Mouse (Mus musculus) liver, embryonic 11.5 days (tissue): ENCODE measurements around the gene Hipk4. TPM values are rescaled to one million over a fixed set of nuclear protein-coding genes. Genes with fewer than 3 reads are reported as not detected.
A peak's percentile ranks its signal among the peaks of the same experiment; 100 is the strongest.

ENCODE experiments used
- ATAC-seq: fragments of 200-750 bp; cut with Nextera tagmentation; replicated peaks from 2 replicates; pipeline ENCODE4 v1.8.0; 2017; ENCODE audit warnings: moderate number of reproducible peaks, mild to moderate bottlenecking, moderate TSS enrichment, moderate library complexity; ENCODE audit not compliant: low FRiP score
- DNase-seq: peaks from one replicate; pipeline ENCODE4 v3.0.0-alpha.2; 2017; ENCODE audit warnings: low spot score
- H3K27ac ChIP-seq: fragments of 300-500 bp; sonication (generic); 2 replicates; pipeline ENCODE4 v1.5.1; 2014; ENCODE audit warnings: mild to moderate bottlenecking, low read depth, low read length, control low read depth
- H3K27me3 ChIP-seq: fragments of 300-500 bp; sonication (generic); replicated peaks from 2 replicates; pipeline ENCODE4 v1.6.1; 2014; ENCODE audit warnings: low read length, mixed read lengths; ENCODE audit not compliant: control insufficient read depth, insufficient read depth
- H3K36me3 ChIP-seq: fragments of 300-500 bp; sonication (generic); 2 replicates; pipeline ENCODE4 v1.6.1; 2014; ENCODE audit warnings: mild to moderate bottlenecking, low read length, moderate library complexity, mixed read lengths; ENCODE audit not compliant: control insufficient read depth, insufficient read depth
- H3K4me1 ChIP-seq: fragments of 300-500 bp; sonication (generic); replicated peaks from 2 replicates; pipeline ENCODE4 v1.6.1; 2014; ENCODE audit warnings: low read length, mixed read lengths; ENCODE audit not compliant: control insufficient read depth, insufficient read depth
- H3K4me2 ChIP-seq: fragments of 300-500 bp; sonication (generic); 2 replicates; pipeline ENCODE4 v1.6.1; 2014; ENCODE audit warnings: mild to moderate bottlenecking, control low read depth, moderate library complexity
- H3K4me3 ChIP-seq: fragments of 300-500 bp; sonication (generic); 2 replicates; pipeline ENCODE4 v1.5.1; 2014; ENCODE audit warnings: low read depth, low read length, control low read depth
- H3K9ac ChIP-seq: fragments of 300-500 bp; sonication (generic); 2 replicates; pipeline ENCODE4 v1.6.1; 2014; ENCODE audit warnings: low read depth, low read length, control low read depth
- H3K9me3 ChIP-seq: fragments of 300-500 bp; sonication (generic); 2 replicates; pipeline ENCODE4 v1.6.1; 2016; ENCODE audit warnings: low read length, inconsistent platforms, mixed read lengths; ENCODE audit not compliant: control insufficient read depth
- WGBS: fragments of 180-500 bp; shearing (Covaris S2); extraction: QIAGEN DNeasy Blood & Tissue Kit; methylation state at CpG from one replicate; pipeline ENCODE4 v1.1.7; 2014; 5-methylcytosine and 5-hydroxymethylcytosine counted together
- polyA plus RNA-seq: library from polyadenylated mRNA; unstranded; fragments of >200 nt; fragmentation: Nextera tagmentation; extraction: Ambion mirVana; gene quantifications from 2 replicates; pipeline ENCODE4 v1.2.1, GENCODE M21; 2014

Hipk4 gene
- 0.33 and 0.40 TPM in 2 replicates for polyA plus RNA-seq

DNA sequence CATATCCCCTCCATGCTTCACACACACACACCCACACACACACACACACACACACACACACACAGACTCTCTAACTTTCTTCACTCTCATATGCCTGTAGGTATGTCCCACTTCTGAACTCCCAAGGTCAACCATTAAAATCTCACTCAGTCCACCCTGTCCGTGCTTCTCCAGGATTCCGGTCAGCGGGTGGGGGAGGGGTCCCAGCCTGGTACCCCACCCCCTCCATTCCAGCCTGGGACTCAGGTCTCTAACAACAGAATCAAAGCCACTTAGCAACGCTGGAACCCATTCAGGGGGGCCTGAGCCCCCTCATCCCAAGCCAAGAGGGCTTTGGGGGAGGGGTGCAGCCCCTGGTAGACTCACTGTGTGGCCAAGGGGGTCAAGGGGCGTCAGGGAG, at the start of gene Hipk4:
TSS of gene Hipk4 (plus strand) at position 301 of the 400 bp plus-strand sequence.
- H3K9ac ChIP-seq = no peak within 1 kb of the TSS
- H3K4me1 ChIP-seq = peaks cover 7% of the 10 kb centered on the region
- H3K36me3 ChIP-seq = peaks cover under 1% of the 10 kb centered on the region; the same call in 1 of the 2 replicates
- no peak within 1 kb of the TSS for H3K4me2 ChIP-seq
- H3K9me3 ChIP-seq = no peaks in the 10 kb centered on the region
- DNase-seq (no peak), ATAC-seq (no peak)
- no peak within 1 kb of the TSS for H3K27ac ChIP-seq
- WGBS = 60% methylated on average over 5 of the region's 5 CpGs
- no peaks in the 10 kb centered on the region for H3K27me3 ChIP-seq
- no peak within 1 kb of the TSS for H3K4me3 ChIP-seq

- Histone ChIP-seq H3K9me3 (no peaks in the 10 kb centered on the region), H3K4me1 (peaks cover 22% of the 10 kb centered on the region), H3K27ac (peak overlapping the region; percentile 90), H3K36me3 (peaks cover 13% of the 10 kb centered on the region), H3K4me3 (peak overlapping the region; percentile 65), H3K4me2 (peak overlapping the region; percentile 76), H3K27me3 (no peaks in the 10 kb centered on the region), H3K9ac (peak overlapping the region; percentile 80)
- DNase-seq (no peak), ATAC-seq (no peak; the same call in 1 of the 2 replicates)
- WGBS = under 1% methylated on average over 34 of the region's 34 CpGs
Observed at GRCm38 (mm10) chr7:27473835-27474489, 49.1 kb upstream of the Hipk4 start.

- peak overlapping the region; percentile 76 for H3K4me2 ChIP-seq
- peak; percentile 93 for ATAC-seq
- H3K27me3 ChIP-seq = no peaks in the 10 kb centered on the region
- DNase-seq = peak; percentile 97
- no peaks in the 10 kb centered on the region for H3K9me3 ChIP-seq
- peak overlapping the region; percentile 80 for H3K9ac ChIP-seq
- H3K4me1 ChIP-seq = peaks cover 22% of the 10 kb centered on the region
- peak overlapping the region; percentile 90 for H3K27ac ChIP-seq
- WGBS = under 1% methylated on average over 23 of the region's 23 CpGs
- H3K4me3 ChIP-seq = peak overlapping the region; percentile 65
- peaks cover 13% of the 10 kb centered on the region for H3K36me3 ChIP-seq
Observed at GRCm38 (mm10) chr7:27474490-27474954, 48.5 kb upstream of the Hipk4 start.

GRCm38 (mm10) chr7:27475596-27475995, 47.5 kb upstream of the Hipk4 start:
- Histone ChIP-seq H3K4me3 (peak overlapping the region; percentile 65), H3K4me2 (peak overlapping the region; percentile 76), H3K4me1 (peaks cover 29% of the 10 kb centered on the region), H3K27me3 (no peaks in the 10 kb centered on the region), H3K27ac (peak overlapping the region; percentile 60), H3K36me3 (peaks cover 13% of the 10 kb centered on the region), H3K9ac (peak overlapping the region; percentile 43), H3K9me3 (no peaks in the 10 kb centered on the region)
- DNase-seq = no peak
- 91% methylated on average over 2 of the region's 2 CpGs for WGBS
- ATAC-seq = no peak

DNA sequence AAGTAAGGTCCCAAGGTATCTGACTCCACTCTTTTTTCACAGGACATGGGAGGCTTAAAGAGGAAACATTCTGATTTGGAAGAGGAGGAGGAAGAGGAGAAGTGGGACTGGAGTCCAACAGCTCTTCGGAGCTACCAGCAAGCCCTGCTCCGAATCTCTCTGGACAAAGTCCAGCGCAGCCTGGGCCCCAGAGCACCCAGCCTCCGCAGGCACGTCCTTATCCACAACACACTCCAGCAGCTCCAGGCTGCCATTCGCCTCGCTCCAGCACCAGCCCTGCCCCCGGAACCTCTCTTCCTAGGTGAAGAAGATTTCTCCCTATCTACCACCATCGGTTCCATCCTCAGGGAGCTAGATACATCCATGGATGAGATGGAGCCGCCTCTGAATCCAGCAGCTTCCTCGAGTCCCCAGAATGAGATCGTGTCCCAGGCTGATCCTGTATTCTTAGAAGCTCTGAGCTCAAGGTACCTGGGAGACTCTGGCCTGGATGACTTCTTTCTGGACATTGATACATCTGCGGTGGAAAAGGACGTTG, 46.9 kb upstream of the Hipk4 start:
- 91% methylated on average over 14 of the region's 14 CpGs for WGBS
- Histone ChIP-seq H3K4me2 (peak overlapping the region; percentile 76), H3K4me3 (no peak overlapping the region), H3K27ac (peak overlapping the region; percentile 60; the same call in 1 of the 2 replicates), H3K9me3 (no peaks in the 10 kb centered on the region), H3K4me1 (peaks cover 33% of the 10 kb centered on the region), H3K9ac (peak overlapping the region; percentile 43; the same call in 1 of the 2 replicates), H3K36me3 (peaks cover 13% of the 10 kb centered on the region), H3K27me3 (no peaks in the 10 kb centered on the region)
- ATAC-seq (no peak), DNase-seq (no peak)

- WGBS = 59% methylated on average over 7 of the region's 7 CpGs
- ATAC-seq (no peak), DNase-seq (no peak)
- 0 out of 2 replicates have a peak overlapping the region, but pooled peaks have one; percentile 18 for H3K4me2 ChIP-seq
- peak overlapping the region; percentile 41 for H3K27ac ChIP-seq
- no peaks in the 10 kb centered on the region for H3K27me3 ChIP-seq
- no peak overlapping the region; the same call in 1 of the 2 replicates for H3K9ac ChIP-seq
- peaks cover 13% of the 10 kb centered on the region for H3K36me3 ChIP-seq
- H3K4me3 ChIP-seq = no peak overlapping the region
- H3K9me3 ChIP-seq = no peaks in the 10 kb centered on the region
- peaks cover 42% of the 10 kb centered on the region for H3K4me1 ChIP-seq
Observed at GRCm38 (mm10) chr7:27478561-27478960, 44.5 kb upstream of the Hipk4 start.

DNA sequence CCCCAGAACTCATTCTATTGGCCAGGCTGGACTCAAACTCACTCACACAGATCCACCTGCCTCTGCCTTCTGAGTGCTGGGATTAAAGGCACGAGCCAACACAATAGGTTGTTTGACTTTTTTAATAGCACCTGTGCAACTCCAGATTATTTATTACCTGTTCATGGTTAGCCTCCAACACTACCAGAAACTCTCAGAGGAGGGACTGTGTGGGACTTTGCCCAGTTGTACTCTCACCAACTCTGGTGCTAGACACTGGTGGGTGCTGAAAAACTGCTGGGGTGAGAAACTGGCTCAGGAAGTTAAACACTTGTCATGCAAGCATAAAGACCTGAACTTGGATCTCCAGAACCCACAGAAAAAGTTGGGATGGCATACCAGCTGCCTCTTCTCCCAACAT, 43.3 kb upstream of the Hipk4 start:
- Histone ChIP-seq H3K9ac (no peak overlapping the region), H3K4me1 (peaks cover 42% of the 10 kb centered on the region)

GRCm38 (mm10) chr7:27480506-27480905, 42.6 kb upstream of the Hipk4 start:
- Histone ChIP-seq H3K36me3 (peaks cover 13% of the 10 kb centered on the region), H3K4me2 (peak overlapping the region; percentile 77), H3K4me1 (peaks cover 37% of the 10 kb centered on the region), H3K27me3 (no peaks in the 10 kb centered on the region), H3K9me3 (no peaks in the 10 kb centered on the region), H3K4me3 (peak overlapping the region; percentile 26), H3K9ac (peak overlapping the region; percentile 55), H3K27ac (peak overlapping the region; percentile 89)
- ATAC-seq = no peak
- WGBS = 70% methylated on average over 3 of the region's 3 CpGs
- no peak for DNase-seq

More for the DNA sequence above, 43.3 kb upstream of the Hipk4 start:
- H3K27ac ChIP-seq = peak overlapping the region; percentile 89; the same call in 1 of the 2 replicates
- H3K4me2 ChIP-seq = peak overlapping the region; percentile 43
- DNase-seq (no peak), ATAC-seq (no peak)
- no peak overlapping the region; the same call in 1 of the 2 replicates for H3K4me3 ChIP-seq
- H3K36me3 ChIP-seq = peaks cover 13% of the 10 kb centered on the region
- WGBS = 83% methylated on average over 1 of the region's 1 CpGs
- H3K27me3 ChIP-seq = no peaks in the 10 kb centered on the region
- no peaks in the 10 kb centered on the region for H3K9me3 ChIP-seq
